In the genomic region with DNA sequence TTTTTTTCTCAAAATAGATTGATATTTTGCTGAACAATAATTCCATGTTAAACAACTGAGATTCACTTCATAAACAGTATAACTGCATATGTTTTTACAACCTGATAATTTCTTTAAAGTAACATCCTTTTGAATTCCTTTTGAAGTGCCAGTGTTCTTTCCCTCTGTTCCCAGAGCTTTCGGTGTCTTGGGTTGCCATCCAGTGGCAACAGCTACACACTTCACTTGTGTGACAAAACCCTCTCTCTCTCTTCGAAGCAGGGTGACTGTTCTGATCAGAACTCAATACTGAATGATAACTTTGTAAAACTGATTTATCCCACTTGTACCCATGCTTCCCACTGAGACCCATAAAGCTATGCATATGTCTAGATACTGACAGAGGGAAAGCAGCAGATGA, we compare ENCODE assay signal across 12 mouse cellular contexts.
A peak's percentile ranks its signal among the peaks of the same experiment; 100 is the strongest.
DNase-seq lines count a peak whose midpoint lies in the region; ATAC-seq lines count a peak whose summit lies in the region.
"Had no signal": no experiment of that assay in that cellular context is flagged by ENCODE, and none has a peak within 500 bp of the region (broad histone marks: within the 10 kb centered on the region; RNA-seq: fewer than 3 reads in every experiment).

No protein-coding gene starts in this region.

- no peak overlapping the region for H3K4me2 ChIP-seq in midbrain, embryonic 14.5 days (ENCODE audit: low read length)
- H3K4me2 ChIP-seq: limb, embryonic 15.5 days; neural tube, embryonic 13.5 days had no signal

- no peaks in the 10 kb centered on the region for H3K27me3 ChIP-seq in midbrain, embryonic 14.5 days (ENCODE audit: control insufficient read depth, insufficient read depth, low read length)
- no peaks in the 10 kb centered on the region for H3K27me3 ChIP-seq in midbrain, embryonic 10.5 days (ENCODE audit: low read depth, poor library complexity, severe bottlenecking)
- no peaks in the 10 kb centered on the region for H3K27me3 ChIP-seq in embryonic facial prominence, embryonic 10.5 days (replicated peaks; ENCODE audit: low read depth, poor library complexity, severe bottlenecking)
- H3K27me3 ChIP-seq: limb, embryonic 15.5 days; neural tube, embryonic 13.5 days had no signal

- 58% methylated on average over 2 of the region's 2 CpGs for WGBS in midbrain, embryonic 14.5 days
- 76% methylated on average over 2 of the region's 2 CpGs for WGBS in midbrain, embryonic 10.5 days
- 62% methylated on average over 2 of the region's 2 CpGs for WGBS in embryonic facial prominence, embryonic 10.5 days

- H3K4me1 ChIP-seq in midbrain, embryonic 14.5 days (ENCODE audit: control insufficient read depth, insufficient read depth, low read length), result no peaks in the 10 kb centered on the region
- H3K4me1 ChIP-seq in midbrain, embryonic 10.5 days, result no peaks in the 10 kb centered on the region
- H3K4me1 ChIP-seq in embryonic facial prominence, embryonic 10.5 days, result no peaks in the 10 kb centered on the region; the same call in 1 of the 2 replicates
- H3K4me1 ChIP-seq: limb, embryonic 15.5 days; neural tube, embryonic 13.5 days had no signal

- H3K9ac ChIP-seq in midbrain, embryonic 14.5 days (replicated peaks; ENCODE audit: low read length), result no peak overlapping the region
- H3K9ac ChIP-seq: limb, embryonic 15.5 days; neural tube, embryonic 13.5 days had no signal

- peak; percentile 16 for DNase-seq in kidney, adult 18-20 months
- no peak for DNase-seq in kidney, adult 11 months
- peak; percentile 66 for DNase-seq in midbrain, embryonic 14.5 days
- DNase-seq in midbrain, embryonic 10.5 days (ENCODE audit: low spot score), result no peak
- DNase-seq in embryonic facial prominence, embryonic 10.5 days (ENCODE audit: low spot score), result peak; percentile 26
- DNase-seq in retina, embryonic 14.5 days (ENCODE audit: low spot score), result peak; percentile 3
- DNase-seq: cerebellum, adult 11-12 months; thymus, postnatal 4 days had no signal

- ATAC-seq in midbrain, embryonic 14.5 days (ENCODE audit: low FRiP score, low TSS enrichment), result no peak
- ATAC-seq in cerebellum, adult (ENCODE audit: insufficient number of reproducible peaks, low FRiP score, low TSS enrichment), result no peak

- no peaks in the 10 kb centered on the region for H3K9me3 ChIP-seq in midbrain, embryonic 14.5 days (ENCODE audit: control insufficient read depth, low read length)
- no peaks in the 10 kb centered on the region for H3K9me3 ChIP-seq in midbrain, embryonic 10.5 days (replicated peaks)
- H3K9me3 ChIP-seq in embryonic facial prominence, embryonic 10.5 days, result no peaks in the 10 kb centered on the region
- H3K9me3 ChIP-seq: limb, embryonic 15.5 days; neural tube, embryonic 13.5 days had no signal

- H3K4me3 ChIP-seq in midbrain, embryonic 14.5 days (replicated peaks; ENCODE audit: low read depth, low read length), result no peak overlapping the region
- no peak overlapping the region for H3K4me3 ChIP-seq in midbrain, embryonic 10.5 days
- H3K4me3 ChIP-seq in embryonic facial prominence, embryonic 10.5 days, result no peak overlapping the region
- H3K4me3 ChIP-seq: limb, embryonic 15.5 days; neural tube, embryonic 13.5 days had no signal

- H3K27ac ChIP-seq in midbrain, embryonic 14.5 days (replicated peaks; ENCODE audit: low read depth, low read length), result no peak overlapping the region
- no peak overlapping the region for H3K27ac ChIP-seq in midbrain, embryonic 10.5 days (replicated peaks)
- no peak overlapping the region for H3K27ac ChIP-seq in embryonic facial prominence, embryonic 10.5 days (replicated peaks)
- H3K27ac ChIP-seq: limb, embryonic 15.5 days; neural tube, embryonic 13.5 days had no signal

- no peaks in the 10 kb centered on the region for H3K36me3 ChIP-seq in midbrain, embryonic 14.5 days (ENCODE audit: control insufficient read depth, insufficient read depth, low read length)
- no peaks in the 10 kb centered on the region for H3K36me3 ChIP-seq in midbrain, embryonic 10.5 days
- no peaks in the 10 kb centered on the region for H3K36me3 ChIP-seq in embryonic facial prominence, embryonic 10.5 days (replicated peaks)
- H3K36me3 ChIP-seq: G1E; limb, embryonic 15.5 days; neural tube, embryonic 13.5 days had no signal

Comparison
In these comparisons a context has a peak if more than half of its experiments do, and no peak if none do; other contexts are left out.
1. DNase-seq: peak in kidney, adult 18-20 months (single experiment), midbrain, embryonic 14.5 days (single experiment), embryonic facial prominence, embryonic 10.5 days (single experiment) and retina, embryonic 14.5 days (single experiment); none in kidney, adult 11 months (single experiment) and midbrain, embryonic 10.5 days (single experiment).